ENCODE assay signal across 8 mouse cellular contexts in the genomic region with DNA sequence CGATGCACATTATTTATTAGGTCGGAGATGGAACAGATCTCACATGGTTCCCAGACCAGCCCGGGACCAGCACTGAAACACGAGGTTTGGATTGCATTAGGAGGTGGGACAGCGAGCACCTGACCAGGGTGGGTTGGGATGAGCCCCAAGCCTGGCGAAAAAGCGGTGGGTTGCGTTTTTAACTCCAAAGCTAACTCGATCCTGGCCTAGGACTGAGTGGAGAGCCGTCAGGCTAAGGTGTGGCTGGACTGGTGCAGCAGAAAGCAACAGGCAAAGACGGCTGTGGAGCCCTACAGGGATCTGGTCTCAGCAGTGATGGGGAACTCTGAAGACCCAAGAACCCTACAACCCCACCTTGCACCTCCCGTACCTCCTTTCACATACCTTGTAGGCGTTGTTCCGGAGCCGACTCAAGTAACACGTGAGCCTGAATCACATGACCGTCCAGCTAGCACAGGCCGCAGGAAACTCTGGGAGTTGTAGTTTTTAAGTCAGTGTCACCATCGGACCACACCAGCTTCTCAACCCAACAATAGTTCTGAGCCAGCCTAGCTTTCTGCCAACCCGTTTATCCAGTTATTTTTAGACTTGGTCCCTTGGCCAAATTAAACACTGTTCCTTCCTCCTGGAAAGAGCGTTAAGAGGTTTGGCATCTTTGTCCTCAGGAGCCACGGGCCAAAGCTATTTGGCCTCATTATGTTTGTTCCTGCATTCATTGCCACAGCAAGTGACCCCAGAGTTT. TPM values are rescaled to one million over a fixed set of nuclear protein-coding genes. Genes with fewer than 3 reads are reported as not detected.
DNase-seq lines count a peak whose midpoint lies in the region; ATAC-seq and TF ChIP-seq lines count a peak whose summit lies in the region.

A gene (minus strand): TSS at position 438 of the 742 bp plus-strand sequence.

- H3K4me1 ChIP-seq in brown adipose tissue, adult 24 weeks (ENCODE audit: control insufficient read depth, insufficient read depth, insufficient read length, low read length), result peaks cover 6% of the 10 kb centered on the region
- H3K4me1 ChIP-seq in heart, embryonic 14.5 days (ENCODE audit: control insufficient read depth in 2 of 2, insufficient read depth in 2 of 2, low read length in 2 of 2), result peaks cover 5 to 9% of the 10 kb centered on the region in 2 experiments
- peaks cover 10% of the 10 kb centered on the region for H3K4me1 ChIP-seq in liver, embryonic 11.5 days (replicated peaks; ENCODE audit: control insufficient read depth, insufficient read depth, low read length)

- DNase-seq in CD8-positive naive resting alpha-beta T cell, adult 2 months (ENCODE audit: low read depth in 2 of 2, low spot score in 2 of 2), result peak; percentile 61 to 71
- peak; percentile 74 for DNase-seq in fibroblast of lung, adult 2 months (ENCODE audit: low read depth)
- peak; percentile 83 for DNase-seq in kidney, postnatal 10 days
- DNase-seq in liver, embryonic 11.5 days (ENCODE audit: low spot score), result peak; percentile 53
- DNase-seq in splenic B cell, adult 2 months (ENCODE audit: low read depth, low spot score), result peak; percentile 93

- peak; percentile 90 for ATAC-seq in heart, embryonic 14.5 days (ENCODE audit: insufficient number of reproducible peaks, insufficient read depth, low FRiP score, low read depth)
- ATAC-seq in liver, embryonic 11.5 days (replicated peaks; ENCODE audit: low FRiP score), result peak; percentile 93

- peaks cover 21% of the 10 kb centered on the region for H3K79me2 ChIP-seq in myocyte (ENCODE audit: control insufficient read depth, insufficient read depth)

- peak within 1 kb of the TSS; percentile 82 for H3K4me3 ChIP-seq in brown adipose tissue, adult 24 weeks (ENCODE audit: insufficient read depth, low read depth, low read length)
- H3K4me3 ChIP-seq in heart, embryonic 14.5 days (ENCODE audit: control insufficient read depth in 1 of 2, insufficient read depth in 1 of 2, low read depth in 1 of 2, low read length in 2 of 2), result peak within 1 kb of the TSS; percentile 61 to 62
- H3K4me3 ChIP-seq in liver, embryonic 11.5 days (ENCODE audit: low read depth, low read length), result peak within 1 kb of the TSS; percentile 75
- H3K4me3 ChIP-seq in myocyte, result peak within 1 kb of the TSS; percentile 83

- no peaks in the 10 kb centered on the region for H3K9me3 ChIP-seq in heart, embryonic 14.5 days (ENCODE audit: control insufficient read depth, low read length)
- H3K9me3 ChIP-seq in liver, embryonic 11.5 days (ENCODE audit: control insufficient read depth, low read length), result no peaks in the 10 kb centered on the region

- WGBS in heart, embryonic 14.5 days, result 18% methylated on average over 22 of the region's 22 CpGs
- WGBS in liver, embryonic 11.5 days, result 15% methylated on average over 22 of the region's 22 CpGs

- peaks cover 3% of the 10 kb centered on the region for H3K36me3 ChIP-seq in heart, embryonic 14.5 days (ENCODE audit: control insufficient read depth, insufficient read depth, low read length)
- H3K36me3 ChIP-seq in liver, embryonic 11.5 days (ENCODE audit: control insufficient read depth, insufficient read depth, low read length), result peaks cover 2% of the 10 kb centered on the region; the same call in 1 of the 2 replicates
- peaks cover under 1% of the 10 kb centered on the region for H3K36me3 ChIP-seq in myocyte (ENCODE audit: control insufficient read depth, insufficient read depth)
- H3K36me3 ChIP-seq in splenic B cell, adult 2 months (ENCODE audit: control insufficient read depth, insufficient read depth, low read length, poor library complexity, severe bottlenecking), result peaks cover 2% of the 10 kb centered on the region; the same call in 1 of the 2 replicates

- peak within 1 kb of the TSS; percentile 9 for H3ac ChIP-seq in myocyte (ENCODE audit: control insufficient read depth, insufficient read length)

- peak within 1 kb of the TSS; percentile 82 for H3K4me2 ChIP-seq in heart, embryonic 14.5 days (ENCODE audit: low read length)
- peak within 1 kb of the TSS; percentile 89 for H3K4me2 ChIP-seq in liver, embryonic 11.5 days
- peak within 1 kb of the TSS; percentile 95 for H3K4me2 ChIP-seq in myocyte (ENCODE audit: low read depth)

- TF ChIP-seq POLR2A in myocyte (IDR thresholded peaks at IDR 0.05; ENCODE audit: insufficient read length, low read depth), result peak; percentile 36

- H3K27me3 ChIP-seq in heart, embryonic 14.5 days (ENCODE audit: control insufficient read depth, insufficient read depth, low read length), result no peaks in the 10 kb centered on the region
- H3K27me3 ChIP-seq in liver, embryonic 11.5 days (replicated peaks; ENCODE audit: control insufficient read depth, insufficient read depth, low read length), result no peaks in the 10 kb centered on the region
- H3K27me3 ChIP-seq in myocyte (ENCODE audit: control insufficient read depth, insufficient read depth, insufficient read length), result no peaks in the 10 kb centered on the region
- no peaks in the 10 kb centered on the region; the same call in 1 of the 2 replicates for H3K27me3 ChIP-seq in splenic B cell, adult 2 months (ENCODE audit: control insufficient read depth, insufficient read depth, low read length, poor library complexity, severe bottlenecking)

- peak within 1 kb of the TSS; percentile 14 for H3K27ac ChIP-seq in brown adipose tissue, adult 24 weeks (replicated peaks; ENCODE audit: low read depth, low read length)
- no peak within 1 kb of the TSS for H3K27ac ChIP-seq in heart, embryonic 14.5 days (replicated peaks in 1 of 2; ENCODE audit: control insufficient read depth in 1 of 2, insufficient read depth in 1 of 2, low read depth in 2 of 2, low read length in 2 of 2)
- H3K27ac ChIP-seq in liver, embryonic 11.5 days (ENCODE audit: low read depth, low read length), result 0 out of 2 replicates have a peak within 1 kb of the TSS, but pooled peaks have one; percentile 19

- peak within 1 kb of the TSS; percentile 76 for H3K9ac ChIP-seq in heart, embryonic 14.5 days (ENCODE audit: low read length)
- peak within 1 kb of the TSS; percentile 79 for H3K9ac ChIP-seq in liver, embryonic 11.5 days (ENCODE audit: low read depth, low read length)

TF ChIP-seq in myocyte, 11 proteins besides CTCF, POLR2A, EP300 and RAD21:
- TF ChIP-seq POLR2AphosphoS2 (IDR thresholded peaks at IDR 0.05; ENCODE audit: insufficient read length, low read depth) (peak; percentile 56), REST (IDR thresholded peaks at IDR 0.05; ENCODE audit: insufficient read depth, insufficient read length) (no peak), USF1 (IDR thresholded peaks at IDR 0.05; ENCODE audit: low read depth) (peak; percentile 100), SRF (IDR thresholded peaks at IDR 0.05; ENCODE audit: control insufficient read depth, insufficient read length, low read depth) (no peak), MAX (IDR thresholded peaks at IDR 0.05; ENCODE audit: low read depth) (peak; percentile 71), TCF12 (IDR thresholded peaks at IDR 0.05; ENCODE audit: insufficient read depth, poor library complexity, severe bottlenecking) (no peak), TCF3 (IDR thresholded peaks at IDR 0.05; ENCODE audit: insufficient read length, low read depth) (no peak)

RNA-seq across cellular contexts. Expression of the gene that starts here (rescaled TPM):
- 3.3 and 3.7 TPM in 2 replicates for polyA plus RNA-seq in brown adipose tissue, adult 24 weeks (2012; ENCODE audit: insufficient read depth, insufficient read length, missing spikeins)
- 12.1 and 12.9 TPM in 2 replicates for polyA plus RNA-seq in heart, embryonic 14.5 days (2014; fragmentation: Nextera tagmentation; extraction: Ambion mirVana)
- polyA plus RNA-seq in liver, embryonic 11.5 days (2014; fragmentation: Nextera tagmentation; extraction: Ambion mirVana), result 13.8 and 14.8 TPM in 2 replicates
- polyA plus RNA-seq in myocyte (2012; fragmentation: generic; extraction: Trizol), result 46.9 TPM

Comparison
In these comparisons a context has a peak if more than half of its experiments do, and no peak if none do; other contexts are left out.
1. H3K27ac ChIP-seq: peak in brown adipose tissue, adult 24 weeks (single experiment) and liver, embryonic 11.5 days (single experiment); none in heart, embryonic 14.5 days (0 of 2).
2. Peak in every context shown above with its lines, with median percentiles within 50 percentile points of each other: DNase-seq, H3K4me3 ChIP-seq and H3K4me2 ChIP-seq.